ENCODE assay signal across 20 mouse cellular contexts in genomic region chr19:42537600-42537999, GRCm38 (mm10). TPM values are rescaled to one million over a fixed set of nuclear protein-coding genes. Genes with fewer than 3 reads are reported as not detected.
DNase-seq lines count a peak whose midpoint lies in the region; ATAC-seq and TF ChIP-seq lines count a peak whose summit lies in the region.
"Had no signal": no experiment of that assay in that cellular context is flagged by ENCODE, and none has a peak within 500 bp of the region (broad histone marks: within the 10 kb centered on the region; RNA-seq: fewer than 3 reads in every experiment).

No protein-coding gene starts in this region.

- H3K27ac ChIP-seq in kidney, postnatal 0 days: no peak overlapping the region
- H3K27ac ChIP-seq in lung, embryonic 14.5 days (ENCODE audit: low read depth): no peak overlapping the region
- H3K27ac ChIP-seq: embryonic facial prominence, embryonic 15.5 days; forebrain, embryonic 13.5 days; hindbrain, embryonic 10.5 days; macrophage; midbrain, embryonic 12.5 days; neural tube, embryonic 12.5 days had no signal

- no peaks in the 10 kb centered on the region for H3K9me3 ChIP-seq in kidney, postnatal 0 days (replicated peaks; ENCODE audit: low read length)
- no peaks in the 10 kb centered on the region for H3K9me3 ChIP-seq in lung, embryonic 14.5 days (ENCODE audit: low read depth, low read length)
- no peaks in the 10 kb centered on the region for H3K9me3 ChIP-seq in E14TG2a.4 (ENCODE audit: low read length)
- H3K9me3 ChIP-seq: embryonic facial prominence, embryonic 15.5 days; forebrain, embryonic 13.5 days; G1E; hindbrain, embryonic 10.5 days; midbrain, embryonic 12.5 days; neural tube, embryonic 12.5 days had no signal

- H3K36me3 ChIP-seq in kidney, postnatal 0 days (ENCODE audit: insufficient read depth, low read length): no peaks in the 10 kb centered on the region
- H3K36me3 ChIP-seq in lung, embryonic 14.5 days (ENCODE audit: insufficient read depth): no peaks in the 10 kb centered on the region
- H3K36me3 ChIP-seq in E14TG2a.4 (ENCODE audit: insufficient read depth, low read length): no peaks in the 10 kb centered on the region
- H3K36me3 ChIP-seq: embryonic facial prominence, embryonic 15.5 days; hindbrain, embryonic 10.5 days; midbrain, embryonic 12.5 days; neural tube, embryonic 12.5 days had no signal

- H3K4me3 ChIP-seq in kidney, postnatal 0 days (replicated peaks; ENCODE audit: low read depth, low read length): no peak overlapping the region
- H3K4me3 ChIP-seq in lung, embryonic 14.5 days (ENCODE audit: low read depth, low read length): no peak overlapping the region
- no peak overlapping the region for H3K4me3 ChIP-seq in E14TG2a.4 (replicated peaks; ENCODE audit: low read length)
- H3K4me3 ChIP-seq: embryonic facial prominence, embryonic 15.5 days; forebrain, embryonic 13.5 days; hindbrain, embryonic 10.5 days; midbrain, embryonic 12.5 days; neural tube, embryonic 12.5 days had no signal

- peaks cover 16% of the 10 kb centered on the region for H3K4me1 ChIP-seq in kidney, postnatal 0 days (replicated peaks; ENCODE audit: insufficient read depth, low read length)
- no peaks in the 10 kb centered on the region for H3K4me1 ChIP-seq in lung, embryonic 14.5 days (ENCODE audit: insufficient read depth)
- H3K4me1 ChIP-seq in E14TG2a.4 (replicated peaks; ENCODE audit: low read depth, low read length): peaks cover 3% of the 10 kb centered on the region; the same call in 1 of the 2 replicates
- H3K4me1 ChIP-seq: forebrain, embryonic 13.5 days had no signal

- no peak overlapping the region for H3K4me2 ChIP-seq in kidney, postnatal 0 days (ENCODE audit: low read length)
- no peak overlapping the region for H3K4me2 ChIP-seq in lung, embryonic 14.5 days
- H3K4me2 ChIP-seq: embryonic facial prominence, embryonic 15.5 days; forebrain, embryonic 13.5 days; midbrain, embryonic 12.5 days; neural tube, embryonic 12.5 days had no signal

- no peak for DNase-seq in kidney, postnatal 0 days (ENCODE audit: low spot score)
- no peak for DNase-seq in kidney, adult 11 months
- DNase-seq in lung, embryonic 14.5 days: no peak
- DNase-seq in lung, postnatal 10 days: no peak
- peak; percentile 37 for DNase-seq in lung, postnatal 36 days
- DNase-seq: cerebellum, adult 18-20 months; cerebellum, postnatal 25 days; gastrocnemius, postnatal 14 days; kidney, postnatal 4 days; right cerebral cortex, adult 18-20 months; thymus, postnatal 25 days had no signal

- WGBS in kidney, postnatal 0 days: 90% methylated on average over 1 of the region's 1 CpGs
- WGBS in lung, embryonic 14.5 days: 97% methylated on average over 1 of the region's 1 CpGs

- H3K9ac ChIP-seq in kidney, postnatal 0 days (ENCODE audit: low read depth, low read length): no peak overlapping the region
- H3K9ac ChIP-seq in lung, embryonic 14.5 days: no peak overlapping the region
- H3K9ac ChIP-seq: embryonic facial prominence, embryonic 15.5 days; forebrain, embryonic 13.5 days; midbrain, embryonic 12.5 days; neural tube, embryonic 12.5 days had no signal

- TF ChIP-seq CTCF in kidney, postnatal 0 days (IDR thresholded peaks at IDR 0.05; ENCODE audit: low read depth): peak; percentile 59
- TF ChIP-seq CTCF in lung, embryonic 14.5 days (IDR thresholded peaks at IDR 0.05; ENCODE audit: low read depth): peak; percentile 46
- peak; percentile 38 for TF ChIP-seq CTCF in E14TG2a.4 (conservative IDR thresholded peaks at IDR 0.05; ENCODE audit: low read length)

- no peaks in the 10 kb centered on the region for H3K27me3 ChIP-seq in kidney, postnatal 0 days (ENCODE audit: insufficient read depth, low read length)
- no peaks in the 10 kb centered on the region for H3K27me3 ChIP-seq in lung, embryonic 14.5 days (ENCODE audit: insufficient read depth, low read length)
- no peaks in the 10 kb centered on the region for H3K27me3 ChIP-seq in E14TG2a.4 (ENCODE audit: insufficient read depth, low read length)
- H3K27me3 ChIP-seq: embryonic facial prominence, embryonic 15.5 days; forebrain, embryonic 13.5 days; midbrain, embryonic 12.5 days; neural tube, embryonic 12.5 days had no signal

- no peak for ATAC-seq in kidney, postnatal 0 days (replicated peaks; ENCODE audit: low FRiP score, low read depth)
- ATAC-seq in lung, embryonic 14.5 days (ENCODE audit: insufficient read depth): no peak
- no peak for ATAC-seq in activated CD4-positive, CD25-positive, alpha-beta regulatory T cell, adult 4 months
- ATAC-seq: forebrain, embryonic 13.5 days had no signal

RNA-seq across cellular contexts. Expression of gene R3hcc1l, which starts 19.0 kb away (rescaled TPM):
- 20.1 and 21.2 TPM in 2 replicates for polyA plus RNA-seq in kidney, postnatal 0 days (2015; fragmentation: Nextera tagmentation; extraction: Ambion mirVana)
- polyA plus RNA-seq in lung, embryonic 14.5 days (2014; fragmentation: Nextera tagmentation; extraction: Ambion mirVana): 20.8 and 22.5 TPM in 2 replicates
- polyA plus RNA-seq in activated CD4-positive, CD25-positive, alpha-beta regulatory T cell, adult 4 months (2017; shearing (Covaris generic)): 10 to 100 TPM; 28.0 to 35.7 TPM
